Mouse (Mus musculus) hindbrain, embryonic 12.5 days (tissue): ENCODE results near the gene Wdfy2. TPM values are rescaled to one million over a fixed set of nuclear protein-coding genes. Genes with fewer than 3 reads are reported as not detected.

Experiments used
- microRNA-seq: library from miRNA; unstranded; fragments of <30 nt; microRNA quantifications from one replicate; pipeline ENCODE4, GENCODE M21; 2017
- polyA plus RNA-seq: library from polyadenylated mRNA; unstranded; fragments of >200 nt; fragmentation: Nextera tagmentation; extraction: Ambion mirVana; gene quantifications from 2 replicates; pipeline ENCODE4 v1.2.1, GENCODE M21; 2016

Wdfy2 gene
- polyA plus RNA-seq, 1 experiment from 2014 or later, result 15.0 TPM

Small RNA genes within 50 kb of the gene (microRNA-seq; reads per million reads assigned to microRNA genes)
- gene Mir6541, result not detected
- not detected for gene Mir8098

Other genes starting within 250 kb of the Wdfy2 start
- gene Serpine3, start 174.0 kb upstream of the Wdfy2 start, polyA plus RNA-seq, result not detected in 2 replicates
- 26.6 and 27.3 TPM in 2 replicates for gene Ints6, start 76.5 kb upstream of the Wdfy2 start, polyA plus RNA-seq
- gene Defb48, start 146.8 kb downstream of the Wdfy2 start, polyA plus RNA-seq, result not detected in 2 replicates
- not detected in 2 replicates for gene Defb47, start 160.4 kb downstream of the Wdfy2 start, polyA plus RNA-seq
- not detected in 2 replicates for gene Defb43, start 174.1 kb downstream of the Wdfy2 start, polyA plus RNA-seq
- 0.31 TPM in 1 of 2 replicates, not detected in the other for gene Defb42, start 209.3 kb downstream of the Wdfy2 start, polyA plus RNA-seq
- gene Defb30, start 212.3 kb downstream of the Wdfy2 start, polyA plus RNA-seq, result not detected in 2 replicates